Mouse (Mus musculus): ENCODE results near the gene Itsn1. TPM values are rescaled to one million over a fixed set of nuclear protein-coding genes. Genes with fewer than 3 reads are reported as not detected.

Gene Itsn1
- polyA plus RNA-seq, 1 experiment: 20.5 TPM

DNA sequence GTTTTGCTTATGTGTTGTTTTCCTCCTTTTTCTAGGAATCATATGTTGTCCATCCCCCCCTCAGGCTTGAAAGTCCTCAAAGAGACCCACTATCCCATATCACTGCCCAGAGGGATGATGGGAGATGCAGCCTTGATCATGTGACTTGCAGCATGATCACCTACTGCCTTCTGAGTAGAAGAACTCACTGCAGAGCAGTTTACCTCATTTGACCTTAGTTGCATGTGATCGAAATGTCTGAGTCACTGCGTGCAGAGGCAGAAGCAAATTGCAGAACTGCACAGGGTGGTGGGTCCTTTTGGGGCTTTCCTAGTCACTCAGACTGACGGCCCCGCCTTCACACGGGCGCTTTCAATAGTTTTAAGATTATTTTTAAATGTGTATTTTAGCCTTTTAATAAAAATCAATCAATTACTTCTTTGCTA is 141.1 kb downstream of the Itsn1 start:
- TF ChIP-seq POLR2A (IDR thresholded peaks at IDR 0.05; ENCODE audit: low read depth, low read length): no peak
- TF ChIP-seq CTCF (conservative IDR thresholded peaks at IDR 0.05; ENCODE audit: insufficient read depth, insufficient read length, low read depth, low read length): no peak
- WGBS: 78% methylated on average over 6 of the region's 6 CpGs
- Histone ChIP-seq H3K27me3 (replicated peaks; ENCODE audit: control insufficient read depth, insufficient read depth, low read length) (no peaks in the 10 kb centered on the region), H3K4me1 (ENCODE audit: control insufficient read depth, insufficient read depth, low read length) (0 out of 2 replicates have a peak, but pooled peaks cover under 1% of the 10 kb centered on the region), H3K4me3 (ENCODE audit: insufficient read depth, low read depth, low read length) (no peak overlapping the region), H3K36me3 (ENCODE audit: control insufficient read depth, insufficient read depth, low read length) (no peaks in the 10 kb centered on the region), H3K27ac (ENCODE audit: insufficient read depth, low read depth, low read length) (no peak overlapping the region)
- DNase-seq: no peak

DNA sequence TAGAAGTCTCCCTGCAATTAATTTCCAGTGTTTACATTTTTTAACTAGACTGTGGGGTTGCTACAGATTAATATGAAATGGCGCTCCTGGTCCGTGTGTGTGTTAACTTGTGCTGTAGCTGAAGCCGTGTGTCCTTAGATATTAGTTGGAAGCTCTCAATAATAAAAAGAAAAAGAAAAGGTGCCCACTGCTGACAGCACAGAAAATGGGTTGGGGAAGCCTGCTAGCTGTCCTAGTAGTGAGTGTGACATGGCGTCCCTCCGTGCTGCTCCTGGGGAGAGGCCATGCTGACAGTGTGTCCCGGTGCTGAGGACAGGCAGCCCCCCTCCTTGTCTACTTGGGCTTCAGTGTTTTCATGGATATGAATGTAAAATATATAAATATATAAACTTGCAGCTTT is 142.1 kb downstream of the Itsn1 start:
- H3K4me3 ChIP-seq (ENCODE audit: insufficient read depth, low read depth, low read length): no peak overlapping the region

GRCm38 (mm10) chr16:91873695-91874094 is 144.6 kb downstream of the Itsn1 start:
- Histone ChIP-seq H3K4me3 (ENCODE audit: insufficient read depth, low read depth, low read length) (no peak overlapping the region), H3K36me3 (ENCODE audit: control insufficient read depth, insufficient read depth, low read length) (no peaks in the 10 kb centered on the region), H3K27ac (ENCODE audit: insufficient read depth, low read depth, low read length) (no peak overlapping the region), H3K27me3 (replicated peaks; ENCODE audit: control insufficient read depth, insufficient read depth, low read length) (no peaks in the 10 kb centered on the region), H3K4me1 (ENCODE audit: control insufficient read depth, insufficient read depth, low read length) (no peaks in the 10 kb centered on the region)
- no peak for TF ChIP-seq POLR2A (IDR thresholded peaks at IDR 0.05; ENCODE audit: low read depth, low read length)
- TF ChIP-seq CTCF (conservative IDR thresholded peaks at IDR 0.05; ENCODE audit: insufficient read depth, insufficient read length, low read depth, low read length): no peak
- WGBS: 68% methylated on average over 3 of the region's 3 CpGs
- no peak for DNase-seq

More for the DNA sequence above, 142.1 kb downstream of the Itsn1 start:
- Histone ChIP-seq H3K27ac (ENCODE audit: insufficient read depth, low read depth, low read length) (no peak overlapping the region), H3K4me1 (ENCODE audit: control insufficient read depth, insufficient read depth, low read length) (no peaks in the 10 kb centered on the region), H3K27me3 (replicated peaks; ENCODE audit: control insufficient read depth, insufficient read depth, low read length) (no peaks in the 10 kb centered on the region), H3K36me3 (ENCODE audit: control insufficient read depth, insufficient read depth, low read length) (no peaks in the 10 kb centered on the region)
- DNase-seq: no peak
- TF ChIP-seq POLR2A (IDR thresholded peaks at IDR 0.05; ENCODE audit: low read depth, low read length) (no peak), CTCF (conservative IDR thresholded peaks at IDR 0.05; ENCODE audit: insufficient read depth, insufficient read length, low read depth, low read length) (no peak)
- 96% methylated on average over 6 of the region's 6 CpGs for WGBS

DNA sequence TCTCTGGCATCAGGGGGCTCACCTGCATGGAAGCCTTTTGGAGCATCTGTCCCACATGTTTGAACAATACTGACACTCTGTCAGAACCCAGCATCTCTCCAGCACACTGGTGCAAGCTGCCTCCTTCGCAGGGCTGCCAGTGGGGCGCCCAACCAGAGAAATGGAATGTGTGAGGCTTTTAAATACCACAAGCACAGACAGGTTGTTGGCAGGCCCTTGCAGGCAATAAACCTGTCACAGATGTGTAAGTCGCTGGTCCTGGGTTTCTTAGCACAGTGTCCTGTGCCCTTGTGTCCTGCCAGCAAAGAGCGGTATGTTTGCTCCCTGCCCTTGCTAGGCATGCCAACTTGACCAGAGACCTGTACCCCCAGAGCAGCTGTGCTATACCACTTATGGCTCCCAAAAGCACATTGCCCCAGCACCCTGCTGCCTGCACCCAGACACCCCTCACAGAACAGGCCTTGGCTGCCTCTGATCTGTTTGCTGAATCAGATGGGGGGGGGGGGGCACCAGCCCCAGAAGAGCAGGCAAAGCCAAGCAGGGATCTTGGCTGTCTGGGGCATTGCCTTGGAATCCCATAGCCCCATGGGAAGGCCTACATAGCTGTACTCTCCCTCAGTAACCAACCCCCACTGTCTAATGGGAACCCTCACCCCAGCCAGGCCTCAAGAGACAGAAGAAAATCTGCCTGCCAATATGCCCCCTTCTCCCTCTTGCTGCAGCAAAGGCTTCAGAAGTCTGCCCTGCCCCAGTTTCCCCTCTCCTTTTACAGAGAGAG is 146.7 kb downstream of the Itsn1 start:
- Histone ChIP-seq H3K36me3 (ENCODE audit: control insufficient read depth, insufficient read depth, low read length) (no peaks in the 10 kb centered on the region), H3K4me3 (ENCODE audit: insufficient read depth, low read depth, low read length) (no peak overlapping the region), H3K4me1 (ENCODE audit: control insufficient read depth, insufficient read depth, low read length) (no peaks in the 10 kb centered on the region), H3K27me3 (replicated peaks; ENCODE audit: control insufficient read depth, insufficient read depth, low read length) (no peaks in the 10 kb centered on the region), H3K27ac (ENCODE audit: insufficient read depth, low read depth, low read length) (no peak overlapping the region)
- no peak for TF ChIP-seq POLR2A (IDR thresholded peaks at IDR 0.05; ENCODE audit: low read depth, low read length)
- TF ChIP-seq CTCF (conservative IDR thresholded peaks at IDR 0.05; ENCODE audit: insufficient read depth, insufficient read length, low read depth, low read length): no peak
- WGBS: 37% methylated on average over 4 of the region's 4 CpGs
- DNase-seq: peak; percentile 52

GRCm38 (mm10) chr16:91876457-91876856 is 147.4 kb downstream of the Itsn1 start:
- Histone ChIP-seq H3K27ac (ENCODE audit: insufficient read depth, low read depth, low read length) (no peak overlapping the region), H3K4me1 (ENCODE audit: control insufficient read depth, insufficient read depth, low read length) (no peaks in the 10 kb centered on the region), H3K36me3 (ENCODE audit: control insufficient read depth, insufficient read depth, low read length) (no peaks in the 10 kb centered on the region), H3K4me3 (ENCODE audit: insufficient read depth, low read depth, low read length) (no peak overlapping the region), H3K27me3 (replicated peaks; ENCODE audit: control insufficient read depth, insufficient read depth, low read length) (no peaks in the 10 kb centered on the region)
- DNase-seq: no peak
- 89% methylated on average over 4 of the region's 4 CpGs for WGBS
- TF ChIP-seq CTCF (conservative IDR thresholded peaks at IDR 0.05; ENCODE audit: insufficient read depth, insufficient read length, low read depth, low read length) (no peak), POLR2A (IDR thresholded peaks at IDR 0.05; ENCODE audit: low read depth, low read length) (no peak)

- 77% methylated on average over 2 of the region's 2 CpGs for WGBS
- no peak overlapping the region for H3K4me3 ChIP-seq (ENCODE audit: insufficient read depth, low read depth, low read length)
- H3K36me3 ChIP-seq (ENCODE audit: control insufficient read depth, insufficient read depth, low read length): no peaks in the 10 kb centered on the region
- TF ChIP-seq CTCF (conservative IDR thresholded peaks at IDR 0.05; ENCODE audit: insufficient read depth, insufficient read length, low read depth, low read length) (no peak), POLR2A (IDR thresholded peaks at IDR 0.05; ENCODE audit: low read depth, low read length) (no peak)
- H3K4me1 ChIP-seq (ENCODE audit: control insufficient read depth, insufficient read depth, low read length): no peaks in the 10 kb centered on the region
- no peak overlapping the region for H3K27ac ChIP-seq (ENCODE audit: insufficient read depth, low read depth, low read length)
- no peaks in the 10 kb centered on the region for H3K27me3 ChIP-seq (replicated peaks; ENCODE audit: control insufficient read depth, insufficient read depth, low read length)
- DNase-seq: no peak
Observed at GRCm38 (mm10) chr16:91879101-91879500, 150.0 kb downstream of the Itsn1 start.

DNA sequence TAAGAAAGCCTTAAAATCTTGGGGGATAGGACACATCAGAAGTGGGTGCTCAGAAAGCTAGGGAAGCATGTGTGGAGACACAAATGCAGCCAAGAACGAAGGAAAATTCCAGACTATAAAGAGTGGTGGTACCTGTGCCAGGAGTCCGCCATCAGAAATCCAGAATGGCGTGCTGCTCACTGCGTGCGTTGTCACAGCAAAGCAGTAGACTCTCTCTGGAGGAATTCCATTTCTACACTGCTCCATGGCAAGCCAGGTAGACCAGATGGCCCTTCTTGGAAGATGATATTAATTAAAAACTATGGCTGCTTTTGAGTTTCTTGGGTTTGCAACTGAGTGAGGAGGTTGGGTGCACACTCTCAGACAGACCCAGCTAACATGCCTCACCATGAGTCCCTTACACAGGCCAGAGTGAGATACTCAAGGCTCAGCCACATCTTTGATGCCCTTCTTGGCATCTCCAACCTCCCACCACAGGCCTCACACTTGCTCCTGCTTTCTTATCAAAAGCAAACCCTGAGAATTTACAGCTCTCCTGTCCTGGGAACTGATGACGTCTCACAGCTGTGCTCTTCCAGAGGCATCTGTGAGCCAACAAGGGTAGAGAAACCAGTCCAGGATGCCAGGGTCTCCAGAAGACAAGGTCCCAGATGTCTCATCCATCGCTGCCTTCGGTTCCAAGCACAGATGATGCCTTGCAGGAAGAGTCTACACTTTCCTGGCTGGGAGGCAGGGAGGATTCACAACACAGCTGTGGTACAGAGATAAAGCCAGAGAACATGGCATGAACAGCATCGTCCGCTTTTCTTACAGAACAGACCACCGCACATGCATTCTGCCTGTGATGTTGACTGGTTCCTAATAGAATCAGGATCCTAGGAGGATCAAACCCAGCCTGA is 152.0 kb downstream of the Itsn1 start:
- Histone ChIP-seq H3K27me3 (replicated peaks; ENCODE audit: control insufficient read depth, insufficient read depth, low read length) (no peaks in the 10 kb centered on the region), H3K4me3 (ENCODE audit: insufficient read depth, low read depth, low read length) (no peak overlapping the region), H3K4me1 (ENCODE audit: control insufficient read depth, insufficient read depth, low read length) (no peaks in the 10 kb centered on the region), H3K36me3 (ENCODE audit: control insufficient read depth, insufficient read depth, low read length) (no peaks in the 10 kb centered on the region), H3K27ac (ENCODE audit: insufficient read depth, low read depth, low read length) (no peak overlapping the region)
- TF ChIP-seq POLR2A (IDR thresholded peaks at IDR 0.05; ENCODE audit: low read depth, low read length) (no peak), CTCF (conservative IDR thresholded peaks at IDR 0.05; ENCODE audit: insufficient read depth, insufficient read length, low read depth, low read length) (no peak)
- no peak for DNase-seq
- 96% methylated on average over 11 of the region's 11 CpGs for WGBS
